Mouse (Mus musculus) right cerebral cortex, postnatal 25 days (tissue): ENCODE results near the gene Kat2b.
"Not testable (repeated sequence)": the region's sequence is repeated elsewhere in the genome, so short reads cannot be mapped to it uniquely, and the experiment has no call there.

Experiments
- DNase-seq: peaks from one replicate; pipeline ENCODE4 v3.0.0; 2022

The Kat2b gene

DNA sequence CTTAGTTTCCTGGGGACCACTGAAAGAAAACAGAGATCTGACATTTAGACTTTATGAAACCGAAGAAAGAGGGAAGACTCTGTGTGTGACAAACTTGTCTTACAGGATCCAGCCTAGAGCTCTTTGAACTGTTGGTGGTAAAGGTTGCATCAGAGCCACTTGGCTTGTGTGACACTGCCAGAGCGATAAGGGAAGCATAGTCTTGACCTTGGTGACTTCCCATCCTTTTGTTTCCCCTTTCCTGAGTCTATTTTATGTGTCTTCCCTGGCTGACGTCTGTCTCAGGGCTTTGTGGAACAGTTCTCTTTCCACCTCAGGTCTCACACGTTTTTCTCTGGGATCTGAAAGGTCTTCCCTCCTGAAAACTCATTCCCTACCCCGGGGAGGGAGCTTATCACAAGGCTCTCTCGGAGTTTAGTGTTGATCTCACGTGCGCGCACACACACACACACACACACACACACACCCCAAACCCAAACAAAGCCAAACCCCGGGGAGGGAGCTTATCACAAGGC is 3.8 kb downstream of the Kat2b start:
- no peak for DNase-seq

- DNase-seq = not testable (repeated sequence)
Measured at GRCm38 (mm10) chr17:53570932-53571331, 4.3 kb downstream of the Kat2b start.

GRCm38 (mm10) chr17:53573019-53573556 is 6.4 kb downstream of the Kat2b start:
- DNase-seq = no peak

DNA sequence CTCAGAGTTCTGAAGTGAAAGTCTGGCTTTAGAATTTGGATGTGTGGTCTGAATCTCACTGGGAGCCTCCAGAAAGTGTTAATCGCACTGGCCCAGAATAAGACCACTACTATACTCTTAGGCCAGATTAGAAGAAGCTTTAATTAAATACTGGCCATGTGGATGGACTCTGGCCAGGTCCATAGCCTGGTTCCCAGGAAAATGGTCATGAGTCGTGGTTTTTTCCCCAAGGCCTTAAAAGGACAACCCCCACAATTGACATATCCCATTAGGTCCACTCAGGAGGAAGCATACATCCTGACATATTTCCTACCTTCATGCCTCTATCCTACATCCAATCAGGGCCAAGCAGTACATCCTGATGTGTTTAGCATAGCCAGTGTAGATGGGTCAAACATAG is 10.5 kb downstream of the Kat2b start:
- DNase-seq = no peak

DNA sequence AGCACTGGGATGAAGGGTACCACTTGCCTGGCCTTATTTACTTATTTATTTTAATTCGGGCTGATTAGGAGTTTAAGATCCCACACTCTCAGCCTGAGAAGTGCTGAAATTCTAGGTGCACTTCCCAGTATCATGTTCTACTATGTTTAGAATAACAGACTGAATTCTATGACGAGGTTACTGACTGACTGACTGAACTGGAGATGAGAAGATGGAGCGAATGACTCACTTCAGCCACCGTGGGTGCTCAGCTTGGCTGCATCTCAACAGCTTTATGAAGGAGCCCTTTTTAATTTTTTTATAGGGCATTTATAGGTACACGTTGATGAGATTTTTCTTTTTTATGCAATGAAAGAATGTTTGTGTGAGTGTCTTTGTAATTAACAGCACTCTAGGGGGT is 11.1 kb downstream of the Kat2b start:
- DNase-seq = no peak

- DNase-seq = no peak
Measured at GRCm38 (mm10) chr17:53578249-53578648, 11.6 kb downstream of the Kat2b start.

- DNase-seq = no peak
Measured at GRCm38 (mm10) chr17:53578776-53579175, 12.1 kb downstream of the Kat2b start.

DNA sequence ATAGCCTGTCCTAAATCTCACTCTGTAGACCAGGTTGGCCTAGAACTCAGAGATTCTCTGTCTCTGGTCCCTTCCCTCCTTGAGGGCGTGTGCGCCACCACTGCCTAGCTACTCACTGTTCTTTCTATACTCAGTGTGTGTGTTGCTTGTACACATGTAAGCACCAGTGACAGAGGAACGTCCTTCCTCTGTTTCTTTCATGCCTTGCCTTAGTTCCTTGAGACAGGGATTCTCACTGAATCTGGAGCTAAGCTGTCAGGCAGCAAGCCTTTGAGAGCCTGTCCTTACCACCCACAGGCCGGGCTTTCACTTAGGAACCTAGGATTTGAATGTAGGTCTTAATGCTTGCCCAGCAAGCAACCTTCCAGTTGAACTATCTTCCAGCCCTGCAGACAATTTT is 13.0 kb downstream of the Kat2b start:
- DNase-seq = no peak

DNA sequence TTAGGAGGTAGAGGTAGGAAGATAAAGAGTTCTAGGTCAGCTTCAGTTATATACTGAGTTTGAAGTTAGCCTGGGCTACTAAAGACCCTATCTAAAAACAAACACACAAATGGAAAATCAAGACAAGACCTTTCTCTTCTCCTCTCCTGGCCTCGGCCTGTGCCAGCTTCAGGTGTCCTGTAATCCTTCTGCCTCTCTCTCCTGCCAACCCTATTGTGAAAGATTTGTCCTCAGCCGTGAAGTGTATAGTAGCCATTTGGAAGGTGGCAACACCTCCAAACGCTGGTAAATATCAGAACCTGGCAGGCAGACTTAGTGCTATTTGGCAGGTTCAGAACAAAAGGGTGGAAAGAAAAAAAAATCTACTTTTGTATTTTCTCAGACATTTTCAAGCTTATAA is 13.6 kb downstream of the Kat2b start:
- DNase-seq = no peak

- no peak for DNase-seq
Measured at GRCm38 (mm10) chr17:53582026-53582585, 15.4 kb downstream of the Kat2b start.

DNA sequence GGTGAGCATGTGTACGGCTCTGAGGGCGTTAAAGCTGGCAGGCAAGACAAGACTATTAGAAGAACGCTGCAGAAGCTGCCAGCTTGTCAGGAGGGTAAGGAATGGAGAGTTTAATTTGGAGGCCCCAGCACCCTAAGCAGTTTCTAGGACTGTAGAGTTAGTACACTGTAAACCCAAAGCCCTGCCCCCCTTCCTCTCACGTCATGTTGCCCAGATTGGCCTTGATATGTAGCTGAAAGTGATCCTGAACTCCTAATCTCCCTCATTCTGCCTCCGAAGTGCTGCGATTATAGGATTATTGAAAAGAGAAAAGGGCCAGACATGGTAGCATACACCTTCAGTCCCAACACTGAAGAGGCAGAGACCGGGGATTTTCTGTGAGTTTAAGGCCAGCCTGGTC is 16.1 kb downstream of the Kat2b start:
- DNase-seq = no peak

DNA sequence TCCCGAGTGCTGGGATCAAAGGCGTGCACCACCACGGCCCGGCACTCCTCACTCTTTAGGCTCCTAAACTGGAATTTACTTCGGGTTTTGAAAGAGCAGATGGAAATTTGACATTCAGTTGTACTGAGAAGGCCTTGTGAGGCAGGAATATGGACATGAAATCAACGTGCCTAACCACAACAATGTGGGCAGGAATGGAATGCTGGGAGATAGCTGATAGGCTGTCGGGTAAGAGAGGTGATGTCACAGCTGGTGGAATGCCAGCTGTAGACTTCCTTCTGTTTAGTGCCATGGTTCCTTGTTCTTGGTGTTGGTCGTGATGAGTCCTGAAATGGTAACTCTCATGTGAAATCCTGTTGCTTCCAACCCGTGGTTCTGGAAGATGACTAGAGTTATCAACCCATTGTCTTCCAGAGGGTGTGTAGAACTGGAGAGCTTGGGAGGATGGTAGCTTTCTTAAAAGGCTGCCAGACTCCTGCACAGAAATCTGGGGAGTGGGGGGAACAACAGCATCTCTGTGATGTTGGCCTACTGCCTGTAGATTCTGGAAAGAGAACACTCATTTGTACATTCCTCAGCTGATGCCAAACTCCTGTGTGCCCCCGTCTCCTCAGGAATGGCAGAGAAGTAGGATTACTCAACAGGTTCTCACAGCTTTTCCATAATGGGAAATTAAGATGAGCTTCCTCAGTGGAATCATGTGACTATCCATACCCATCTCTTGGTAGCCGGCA is 17.4 kb downstream of the Kat2b start:
- DNase-seq = no peak

DNA sequence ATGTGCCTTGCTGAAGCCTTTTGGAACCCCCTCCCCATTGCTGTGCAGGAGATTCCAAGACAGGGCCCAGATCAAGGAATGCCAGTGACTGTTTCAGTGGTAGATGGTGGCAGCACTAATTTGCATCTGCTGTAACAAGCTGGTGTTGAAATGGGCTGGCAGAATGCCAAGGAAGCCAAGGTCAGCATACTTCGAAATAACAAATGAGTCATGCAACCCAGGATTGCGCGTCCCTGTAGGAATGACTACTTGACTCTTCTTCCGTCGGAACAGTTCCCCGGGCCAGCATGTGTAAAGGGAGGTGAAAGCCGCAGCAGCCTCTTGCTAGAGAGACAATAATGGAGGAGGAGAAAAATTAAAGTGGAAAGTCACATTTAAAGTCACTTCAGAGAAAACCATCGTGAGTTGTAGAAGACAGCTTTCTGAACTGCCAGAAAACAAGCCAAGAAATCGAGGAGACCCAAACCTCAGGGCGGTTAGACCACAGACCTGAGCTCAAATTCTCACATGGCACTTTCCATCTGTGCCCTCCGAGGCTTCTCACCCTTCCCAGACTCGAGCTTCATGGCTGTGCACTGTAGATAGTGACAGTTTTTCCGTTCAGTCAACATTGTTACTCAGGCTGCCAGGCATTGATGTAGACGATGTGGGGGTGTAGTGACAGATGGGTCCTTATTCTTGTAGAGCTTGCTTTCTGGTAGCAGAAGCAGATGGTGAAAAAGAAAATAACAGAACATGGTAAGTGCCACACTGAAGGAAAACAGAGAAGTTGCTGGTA is 20.6 kb downstream of the Kat2b start:
- peak; percentile 71 for DNase-seq

DNA sequence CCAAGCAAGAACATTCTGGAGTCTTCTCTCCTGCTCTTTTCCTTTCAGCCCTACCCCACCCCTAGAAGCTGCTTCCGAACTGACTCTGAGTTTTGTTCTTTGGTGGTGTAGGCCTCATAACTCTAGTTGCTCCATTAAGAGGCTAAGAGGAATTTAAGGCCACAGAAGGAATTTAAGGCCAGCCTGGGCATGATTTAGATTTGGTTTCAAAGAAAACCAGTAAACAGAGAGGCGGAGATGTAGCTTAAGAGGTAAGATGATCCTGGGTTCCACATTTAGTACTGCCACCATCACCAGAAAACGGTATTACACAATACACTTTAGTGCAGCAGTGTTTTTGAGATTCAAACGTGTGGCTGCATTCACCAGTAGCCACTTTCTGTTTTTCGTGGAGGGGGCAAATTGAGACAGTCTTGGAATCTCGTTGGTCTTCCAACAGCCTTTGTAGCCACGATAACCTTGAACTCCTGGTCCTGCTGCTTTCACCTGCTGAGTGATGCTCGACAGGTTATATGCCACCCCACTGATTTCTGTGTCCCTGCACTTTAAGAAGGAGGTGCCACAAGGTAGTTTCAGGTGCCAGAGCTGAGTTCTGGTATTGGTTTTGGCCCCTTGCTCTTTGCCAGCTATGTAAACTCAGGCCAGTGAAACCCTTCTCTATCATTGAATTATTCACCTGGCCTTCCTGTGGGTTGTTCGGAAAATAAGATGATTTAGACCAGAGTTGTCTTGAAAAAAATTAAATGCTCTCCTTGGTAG is 21.6 kb downstream of the Kat2b start:
- DNase-seq = no peak

DNA sequence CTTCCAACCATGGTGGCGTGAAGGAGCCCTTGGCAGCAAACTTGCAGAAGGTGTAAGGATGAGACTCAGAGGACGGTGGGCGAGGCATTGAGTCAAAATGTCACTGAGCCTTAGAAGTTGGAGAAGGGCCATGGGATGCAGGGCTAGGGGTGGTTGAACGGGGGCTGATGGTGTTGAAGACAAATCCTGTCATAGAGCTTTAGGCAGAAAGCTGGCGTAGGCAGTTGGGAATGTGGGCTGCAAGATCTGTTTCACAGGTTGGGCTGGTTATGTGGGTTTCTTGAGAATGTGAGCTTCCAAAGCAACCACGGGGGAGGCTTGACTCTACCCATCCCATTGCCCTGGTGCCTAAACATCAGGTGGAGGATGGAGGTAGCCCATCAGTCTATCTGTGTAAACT is 23.4 kb downstream of the Kat2b start:
- DNase-seq = no peak

GRCm38 (mm10) chr17:53591910-53592309 is 25.2 kb downstream of the Kat2b start:
- DNase-seq = no peak

DNA sequence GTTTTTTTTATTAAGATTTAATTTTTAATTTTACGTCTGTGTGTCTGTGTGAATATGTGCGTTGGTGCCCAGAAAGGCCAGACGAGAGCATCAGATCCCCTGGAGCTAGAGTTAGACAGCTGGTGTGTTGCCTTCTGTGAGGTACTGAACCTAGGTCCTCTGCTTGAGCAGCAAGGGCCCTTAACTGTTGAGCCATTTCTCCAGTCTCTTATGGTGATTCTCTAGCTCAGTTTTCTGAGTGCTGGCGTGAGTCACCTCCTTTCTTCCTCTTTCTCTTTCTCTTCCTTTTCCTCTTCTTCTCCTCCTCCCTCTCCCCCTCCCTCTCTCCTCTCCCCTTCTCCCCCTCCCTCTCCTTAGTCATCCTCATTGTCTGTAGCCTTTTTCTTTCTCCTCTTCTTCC is 27.9 kb downstream of the Kat2b start:
- no peak for DNase-seq

GRCm38 (mm10) chr17:53595527-53595926 is 28.9 kb downstream of the Kat2b start:
- no peak for DNase-seq

GRCm38 (mm10) chr17:53596314-53596882 is 29.7 kb downstream of the Kat2b start:
- peak; percentile 29 for DNase-seq

- no peak for DNase-seq
Measured at GRCm38 (mm10) chr17:53596941-53597790, 30.5 kb downstream of the Kat2b start.

DNA sequence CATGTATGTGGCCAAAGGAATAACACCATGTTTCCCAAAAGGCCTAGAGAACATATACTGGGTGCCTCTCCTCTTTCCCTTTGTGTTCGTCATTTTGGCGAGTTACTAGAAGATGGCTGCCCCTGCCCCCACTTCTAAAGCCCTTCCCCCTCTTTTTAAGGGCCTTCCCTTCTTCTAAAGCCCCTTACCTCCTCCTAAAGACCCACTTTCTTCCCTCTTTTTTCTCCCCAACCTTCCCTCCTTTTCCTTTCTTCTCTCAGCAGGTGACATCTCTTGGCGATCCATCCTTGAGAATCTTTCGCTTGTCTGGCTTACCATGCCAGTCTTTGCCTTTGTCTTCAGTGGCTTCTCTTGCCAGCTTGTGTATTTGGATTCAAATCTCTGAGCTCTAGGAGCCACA is 31.9 kb downstream of the Kat2b start:
- no peak for DNase-seq

DNA sequence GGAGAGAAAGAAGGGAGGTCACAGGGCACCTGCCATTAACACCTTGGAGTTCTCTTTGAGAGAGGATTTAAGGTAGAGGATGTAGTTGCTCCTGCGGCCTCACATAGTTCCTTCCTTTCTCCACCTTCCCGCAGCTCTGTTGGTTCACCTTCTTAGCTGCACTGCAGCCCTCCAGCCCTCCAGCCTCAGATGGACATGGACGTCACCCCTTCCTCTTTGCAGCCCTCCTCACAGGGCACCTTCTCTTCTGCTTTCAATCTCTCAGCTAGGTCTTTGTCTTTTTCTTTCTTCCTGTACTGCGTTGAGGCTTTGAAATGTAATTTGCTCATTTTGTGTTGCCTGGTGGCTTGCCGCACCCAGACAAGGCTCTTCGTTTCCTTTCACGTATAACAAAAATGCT is 36.6 kb downstream of the Kat2b start:
- not testable (repeated sequence) for DNase-seq
